Mouse (Mus musculus) mouse embryonic stem cell (cell line): ENCODE results near the gene Lifr.

Experiments
- in situ Hi-C, 2 experiments: fragments of 300-500 bp; cut with MboI; formaldehyde crosslinking; loops; 1 replicate in 1 of 2; 3 replicates in 1 of 2; pipeline ENCODE4 v1.14.3; 2019 to 2020; ENCODE audit warnings: low sequenced_read_pairs in 2 of 2, low pct_unique_long_range_greater_than_20kb in 1 of 2, mixed read lengths in 1 of 2; ENCODE audit not compliant: unreplicated experiment in 1 of 2

Gene Lifr

GRCm38 (mm10) chr15:7090211-7090765 lies at the start of gene Lifr:
Gene Lifr, plus strand, starts transcription at chr15:7090614.
- in situ Hi-C loops = no loop called here

- in situ Hi-C loops = no loop called here
Measured at GRCm38 (mm10) chr15:7044081-7044749, 46.2 kb upstream of the Lifr start.

GRCm38 (mm10) chr15:7045056-7045455 lies 45.4 kb upstream of the Lifr start:
- in situ Hi-C loops = no loop called here

GRCm38 (mm10) chr15:7047931-7048330 lies 42.5 kb upstream of the Lifr start:
- in situ Hi-C loops = no loop called here

- in situ Hi-C loops = no loop called here
Measured at GRCm38 (mm10) chr15:7048916-7049315, 41.5 kb upstream of the Lifr start.

- in situ Hi-C loops = no loop called here
Measured at GRCm38 (mm10) chr15:7051666-7052065, 38.7 kb upstream of the Lifr start.

- in situ Hi-C loops = no loop called here
Measured at GRCm38 (mm10) chr15:7052117-7052516, 38.3 kb upstream of the Lifr start.

- in situ Hi-C loops = no loop called here
Measured at GRCm38 (mm10) chr15:7056851-7057250, 33.6 kb upstream of the Lifr start.

- in situ Hi-C loops = no loop called here
Measured at GRCm38 (mm10) chr15:7060522-7060921, 29.9 kb upstream of the Lifr start.

- in situ Hi-C loops = no loop called here
Measured at GRCm38 (mm10) chr15:7061995-7062697, 28.3 kb upstream of the Lifr start.

GRCm38 (mm10) chr15:7062698-7063009 lies 27.8 kb upstream of the Lifr start:
- in situ Hi-C loops = no loop called here

GRCm38 (mm10) chr15:7063521-7064240 lies 26.7 kb upstream of the Lifr start:
- in situ Hi-C loops = no loop called here

GRCm38 (mm10) chr15:7064992-7065523 lies 25.4 kb upstream of the Lifr start:
- in situ Hi-C loops = no loop called here

- in situ Hi-C loops = no loop called here
Measured at GRCm38 (mm10) chr15:7065624-7066023, 24.8 kb upstream of the Lifr start.

- in situ Hi-C loops = no loop called here
Measured at GRCm38 (mm10) chr15:7066752-7067151, 23.7 kb upstream of the Lifr start.

- in situ Hi-C loops = no loop called here
Measured at GRCm38 (mm10) chr15:7069374-7069773, 21.0 kb upstream of the Lifr start.

GRCm38 (mm10) chr15:7070199-7070794 lies 20.1 kb upstream of the Lifr start:
- in situ Hi-C loops = no loop called here

GRCm38 (mm10) chr15:7073269-7073668 lies 17.1 kb upstream of the Lifr start:
- in situ Hi-C loops = no loop called here

GRCm38 (mm10) chr15:7075185-7075584 lies 15.2 kb upstream of the Lifr start:
- in situ Hi-C loops = no loop called here
